Mouse (Mus musculus) NIH3T3 (cell line): ENCODE data around the gene Tnik.

Source experiments
- DNase-seq: peaks from one replicate; pipeline ENCODE4 v3.0.0-alpha.2; 2012; ENCODE audit warnings: low read depth

Gene Tnik

GRCm38 (mm10) chr3:28263002-28263947, at the start of gene Tnik:
Gene Tnik, plus strand, starts transcription at chr3:28263214.
- DNase-seq: peak; percentile 79

- no peak for DNase-seq
These were observed 48.1 kb upstream of the Tnik start for GRCm38 (mm10) chr3:28214886-28215311.

- DNase-seq: no peak
These were observed 46.0 kb upstream of the Tnik start for GRCm38 (mm10) chr3:28217001-28217400.

GRCm38 (mm10) chr3:28219533-28219932, 43.5 kb upstream of the Tnik start:
- DNase-seq: no peak

- DNase-seq: no peak
These were observed 43.0 kb upstream of the Tnik start for GRCm38 (mm10) chr3:28219964-28220363.

GRCm38 (mm10) chr3:28224437-28225356, 38.3 kb upstream of the Tnik start:
- no peak for DNase-seq

- DNase-seq: no peak
These were observed 37.6 kb upstream of the Tnik start for GRCm38 (mm10) chr3:28225357-28225905.

GRCm38 (mm10) chr3:28226181-28226580, 36.8 kb upstream of the Tnik start:
- no peak for DNase-seq

GRCm38 (mm10) chr3:28228930-28229329, 34.1 kb upstream of the Tnik start:
- no peak for DNase-seq

GRCm38 (mm10) chr3:28229503-28229902, 33.5 kb upstream of the Tnik start:
- no peak for DNase-seq

- DNase-seq: no peak
These were observed 30.1 kb upstream of the Tnik start for GRCm38 (mm10) chr3:28232885-28233284.

- no peak for DNase-seq
These were observed 28.8 kb upstream of the Tnik start for GRCm38 (mm10) chr3:28234179-28234578.

GRCm38 (mm10) chr3:28236689-28237088, 26.3 kb upstream of the Tnik start:
- peak; percentile 25 for DNase-seq

GRCm38 (mm10) chr3:28238136-28238535, 24.9 kb upstream of the Tnik start:
- DNase-seq: no peak

- no peak for DNase-seq
These were observed 20.5 kb upstream of the Tnik start for GRCm38 (mm10) chr3:28242561-28242960.

GRCm38 (mm10) chr3:28244244-28244890, 18.6 kb upstream of the Tnik start:
- no peak for DNase-seq

GRCm38 (mm10) chr3:28248255-28248957, 14.6 kb upstream of the Tnik start:
- DNase-seq: no peak

GRCm38 (mm10) chr3:28255711-28256110, 7.3 kb upstream of the Tnik start:
- DNase-seq: no peak

- DNase-seq: peak; percentile 60
These were observed 528 bp upstream of the Tnik start for GRCm38 (mm10) chr3:28262371-28263001.

GRCm38 (mm10) chr3:28263948-28264840, 1.2 kb downstream of the Tnik start:
- DNase-seq: peak; percentile 40
